Mouse (Mus musculus): ENCODE data around the gene Trmt2a.

The Trmt2a gene

GRCm38 (mm10) chr16:18231451-18231850 lies 17.0 kb upstream of the Trmt2a start:
- no peak for DNase-seq (ENCODE audit: low spot score)

GRCm38 (mm10) chr16:18233451-18233850 lies 15.0 kb upstream of the Trmt2a start:
- DNase-seq (ENCODE audit: low spot score): no peak

- DNase-seq (ENCODE audit: low spot score): no peak
These were observed 14.4 kb upstream of the Trmt2a start for GRCm38 (mm10) chr16:18233919-18234670.

- DNase-seq (ENCODE audit: low spot score): peak; percentile 82
These were observed 13.6 kb upstream of the Trmt2a start, which contains the start of gene Zdhhc8 for GRCm38 (mm10) chr16:18234671-18235388. Gene Zdhhc8 (minus strand): TSS chr16:18235136.

GRCm38 (mm10) chr16:18235389-18236065 lies 13.0 kb upstream of the Trmt2a start:
- peak; percentile 68 for DNase-seq (ENCODE audit: low spot score)

- no peak for DNase-seq (ENCODE audit: low spot score)
These were observed 11.6 kb upstream of the Trmt2a start for GRCm38 (mm10) chr16:18236676-18237501.

GRCm38 (mm10) chr16:18241581-18241980 lies 6.9 kb upstream of the Trmt2a start:
- DNase-seq (ENCODE audit: low spot score): no peak

- DNase-seq (ENCODE audit: low spot score): peak; percentile 11
These were observed 719 bp upstream of the Trmt2a start for GRCm38 (mm10) chr16:18247521-18248399.

- DNase-seq (ENCODE audit: low spot score): peak; percentile 39
These were observed 987 bp downstream of the Trmt2a start for GRCm38 (mm10) chr16:18249364-18249967.

GRCm38 (mm10) chr16:18250231-18250630 lies 1.8 kb downstream of the Trmt2a start:
- DNase-seq (ENCODE audit: low spot score): no peak

- no peak for DNase-seq (ENCODE audit: low spot score)
These were observed 2.6 kb downstream of the Trmt2a start for GRCm38 (mm10) chr16:18250828-18251790.

- no peak for DNase-seq (ENCODE audit: low spot score)
These were observed 4.3 kb downstream of the Trmt2a start for GRCm38 (mm10) chr16:18252736-18253135.

GRCm38 (mm10) chr16:18253866-18254265 lies 5.4 kb downstream of the Trmt2a start:
- no peak for DNase-seq (ENCODE audit: low spot score)

GRCm38 (mm10) chr16:18258221-18258620 lies 9.7 kb downstream of the Trmt2a start, which contains the start of gene Gm49776:
Gene Gm49776 (minus strand): TSS chr16:18258321.
- no peak for DNase-seq (ENCODE audit: low spot score)

GRCm38 (mm10) chr16:18265024-18265423 lies 16.5 kb downstream of the Trmt2a start:
- no peak for DNase-seq (ENCODE audit: low spot score)

GRCm38 (mm10) chr16:18268182-18268581 lies 19.7 kb downstream of the Trmt2a start:
- DNase-seq (ENCODE audit: low spot score): no peak

- DNase-seq (ENCODE audit: low spot score): no peak
These were observed 26.7 kb downstream of the Trmt2a start for GRCm38 (mm10) chr16:18275166-18275565.

GRCm38 (mm10) chr16:18288166-18288565 lies 39.7 kb downstream of the Trmt2a start:
- no peak for DNase-seq (ENCODE audit: low spot score)

- peak; percentile 80 for DNase-seq (ENCODE audit: low spot score)
These were observed 40.1 kb downstream of the Trmt2a start for GRCm38 (mm10) chr16:18288581-18289061.

Data from urinary bladder, postnatal 14 days (tissue).